ENCODE assay signal across 11 mouse cellular contexts in genomic region chr2:71203819-71204432, GRCm38 (mm10). TPM values are rescaled to one million over a fixed set of nuclear protein-coding genes. Genes with fewer than 3 reads are reported as not detected.
A peak's percentile ranks its signal among the peaks of the same experiment; 100 is the strongest.
DNase-seq lines count a peak whose midpoint lies in the region; ATAC-seq lines count a peak whose summit lies in the region.
"Had no signal": no experiment of that assay in that cellular context is flagged by ENCODE, and none has a peak within 500 bp of the region (broad histone marks: within the 10 kb centered on the region; RNA-seq: fewer than 3 reads in every experiment).

No protein-coding gene starts in this region.

- no peak for ATAC-seq in midbrain, embryonic 11.5 days (ENCODE audit: low FRiP score)
- no peak for ATAC-seq in midbrain, embryonic 16.5 days
- peak; percentile 55; the same call in 1 of the 2 replicates for ATAC-seq in heart, embryonic 16.5 days (replicated peaks; ENCODE audit: extremely low read depth, insufficient read depth, low FRiP score)
- no peak for ATAC-seq in liver, embryonic 15.5 days (ENCODE audit: insufficient read depth)
- ATAC-seq in stomach, embryonic 16.5 days (ENCODE audit: insufficient read depth, low FRiP score): peak; percentile 76
- ATAC-seq: midbrain, embryonic 13.5 days had no signal

- peak; percentile 26 for DNase-seq in midbrain, embryonic 11.5 days (ENCODE audit: low spot score, missing footprints)
- no peak for DNase-seq in adrenal gland, postnatal 14 days
- no peak for DNase-seq in left cerebral cortex, adult 9 months (ENCODE audit: low spot score in 2 of 2)
- DNase-seq: adrenal gland, adult 2 months; cerebellum, adult 11 months had no signal

- no peaks in the 10 kb centered on the region for H3K36me3 ChIP-seq in midbrain, embryonic 11.5 days (ENCODE audit: control insufficient read depth, insufficient read depth, low read length)
- no peaks in the 10 kb centered on the region for H3K36me3 ChIP-seq in midbrain, embryonic 16.5 days (ENCODE audit: control insufficient read depth, insufficient read depth, low read length)
- H3K36me3 ChIP-seq in heart, embryonic 16.5 days (ENCODE audit: control insufficient read depth, insufficient read depth): no peaks in the 10 kb centered on the region
- H3K36me3 ChIP-seq in liver, embryonic 15.5 days (replicated peaks): no peaks in the 10 kb centered on the region
- H3K36me3 ChIP-seq in stomach, embryonic 16.5 days (ENCODE audit: control insufficient read depth, insufficient read depth, low read length): no peaks in the 10 kb centered on the region
- H3K36me3 ChIP-seq: embryonic facial prominence, embryonic 12.5 days; midbrain, embryonic 13.5 days had no signal

- H3K4me3 ChIP-seq in midbrain, embryonic 11.5 days (ENCODE audit: low read depth, low read length): no peak overlapping the region
- no peak overlapping the region for H3K4me3 ChIP-seq in midbrain, embryonic 16.5 days (ENCODE audit: low read depth, low read length)
- H3K4me3 ChIP-seq in heart, embryonic 16.5 days (ENCODE audit: low read length): 0 out of 2 replicates have a peak overlapping the region, but pooled peaks have one; percentile 9
- peak overlapping the region; percentile 43 for H3K4me3 ChIP-seq in liver, embryonic 15.5 days (replicated peaks)
- H3K4me3 ChIP-seq in stomach, embryonic 16.5 days (replicated peaks; ENCODE audit: low read length): no peak overlapping the region
- H3K4me3 ChIP-seq: embryonic facial prominence, embryonic 12.5 days; midbrain, embryonic 13.5 days had no signal

- no peaks in the 10 kb centered on the region for H3K9me3 ChIP-seq in midbrain, embryonic 11.5 days (ENCODE audit: control insufficient read depth, low read length)
- H3K9me3 ChIP-seq in midbrain, embryonic 16.5 days (replicated peaks; ENCODE audit: control insufficient read depth, low read length, poor library complexity, severe bottlenecking): no peaks in the 10 kb centered on the region
- no peaks in the 10 kb centered on the region for H3K9me3 ChIP-seq in heart, embryonic 16.5 days (replicated peaks; ENCODE audit: control insufficient read depth, low read length)
- H3K9me3 ChIP-seq in liver, embryonic 15.5 days (replicated peaks): no peaks in the 10 kb centered on the region
- no peaks in the 10 kb centered on the region for H3K9me3 ChIP-seq in stomach, embryonic 16.5 days (replicated peaks; ENCODE audit: control insufficient read depth, low read length)
- H3K9me3 ChIP-seq: embryonic facial prominence, embryonic 12.5 days; midbrain, embryonic 13.5 days had no signal

- no peaks in the 10 kb centered on the region for H3K27me3 ChIP-seq in midbrain, embryonic 11.5 days (ENCODE audit: control insufficient read depth, insufficient read depth, low read length)
- no peaks in the 10 kb centered on the region for H3K27me3 ChIP-seq in midbrain, embryonic 16.5 days (ENCODE audit: control insufficient read depth, insufficient read depth, low read depth, low read length)
- H3K27me3 ChIP-seq in heart, embryonic 16.5 days (ENCODE audit: control insufficient read depth, insufficient read depth, low read length): no peaks in the 10 kb centered on the region
- no peaks in the 10 kb centered on the region for H3K27me3 ChIP-seq in liver, embryonic 15.5 days
- no peaks in the 10 kb centered on the region for H3K27me3 ChIP-seq in stomach, embryonic 16.5 days (ENCODE audit: control insufficient read depth, insufficient read depth, low read length)
- H3K27me3 ChIP-seq: embryonic facial prominence, embryonic 12.5 days; midbrain, embryonic 13.5 days had no signal

- no peak overlapping the region for H3K4me2 ChIP-seq in midbrain, embryonic 11.5 days
- H3K4me2 ChIP-seq in midbrain, embryonic 16.5 days (ENCODE audit: low read length): no peak overlapping the region
- peak overlapping the region; percentile 12; the same call in 1 of the 2 replicates for H3K4me2 ChIP-seq in heart, embryonic 16.5 days (ENCODE audit: low read depth, low read length)
- peak overlapping the region; percentile 56 for H3K4me2 ChIP-seq in liver, embryonic 15.5 days
- H3K4me2 ChIP-seq in stomach, embryonic 16.5 days (ENCODE audit: low read depth, low read length): 0 out of 2 replicates have a peak overlapping the region, but pooled peaks have one; percentile 15
- H3K4me2 ChIP-seq: embryonic facial prominence, embryonic 12.5 days; midbrain, embryonic 13.5 days had no signal

- WGBS in midbrain, embryonic 11.5 days: 81% methylated on average over 16 of the region's 16 CpGs
- WGBS in midbrain, embryonic 16.5 days: 85% methylated on average over 16 of the region's 16 CpGs
- WGBS in heart, embryonic 16.5 days: 48% methylated on average over 16 of the region's 16 CpGs
- 26% methylated on average over 16 of the region's 16 CpGs for WGBS in liver, embryonic 15.5 days (ENCODE audit: insufficient replicate concordance)
- 49% methylated on average over 16 of the region's 16 CpGs for WGBS in stomach, embryonic 16.5 days

- no peak overlapping the region for H3K9ac ChIP-seq in midbrain, embryonic 11.5 days (ENCODE audit: low read length)
- H3K9ac ChIP-seq in midbrain, embryonic 16.5 days (ENCODE audit: low read depth, low read length): no peak overlapping the region
- H3K9ac ChIP-seq in heart, embryonic 16.5 days (ENCODE audit: low read length): no peak overlapping the region
- H3K9ac ChIP-seq in liver, embryonic 15.5 days: no peak overlapping the region
- H3K9ac ChIP-seq in stomach, embryonic 16.5 days (ENCODE audit: low read length): no peak overlapping the region
- H3K9ac ChIP-seq: embryonic facial prominence, embryonic 12.5 days; midbrain, embryonic 13.5 days had no signal

- H3K27ac ChIP-seq in midbrain, embryonic 11.5 days (ENCODE audit: low read depth, low read length): no peak overlapping the region
- no peak overlapping the region for H3K27ac ChIP-seq in midbrain, embryonic 16.5 days (ENCODE audit: low read length)
- H3K27ac ChIP-seq in heart, embryonic 16.5 days (ENCODE audit: low read length): no peak overlapping the region
- H3K27ac ChIP-seq in liver, embryonic 15.5 days (replicated peaks): no peak overlapping the region
- H3K27ac ChIP-seq in stomach, embryonic 16.5 days (ENCODE audit: low read length): no peak overlapping the region
- H3K27ac ChIP-seq: embryonic facial prominence, embryonic 12.5 days; midbrain, embryonic 13.5 days had no signal

- no peaks in the 10 kb centered on the region for H3K4me1 ChIP-seq in midbrain, embryonic 11.5 days (ENCODE audit: control insufficient read depth, insufficient read depth, low read length)
- H3K4me1 ChIP-seq in midbrain, embryonic 16.5 days (ENCODE audit: control insufficient read depth, insufficient read depth, low read length): no peaks in the 10 kb centered on the region
- no peaks in the 10 kb centered on the region for H3K4me1 ChIP-seq in heart, embryonic 16.5 days (ENCODE audit: control insufficient read depth, insufficient read depth, low read length)
- no peaks in the 10 kb centered on the region for H3K4me1 ChIP-seq in liver, embryonic 15.5 days (replicated peaks)
- no peaks in the 10 kb centered on the region for H3K4me1 ChIP-seq in stomach, embryonic 16.5 days (ENCODE audit: control insufficient read depth, insufficient read depth, low read length)
- H3K4me1 ChIP-seq: embryonic facial prominence, embryonic 12.5 days; midbrain, embryonic 13.5 days had no signal

RNA-seq across cellular contexts. Expression of gene Dync1i2, which starts 7.6 kb away (rescaled TPM):
- 189 and 206 TPM in 2 replicates for polyA plus RNA-seq in midbrain, embryonic 11.5 days (2014; fragmentation: Nextera tagmentation; extraction: Ambion mirVana)
- polyA plus RNA-seq in midbrain, embryonic 16.5 days (2015; fragmentation: Nextera tagmentation; extraction: Ambion mirVana): 190 and 199 TPM in 2 replicates
- 55.6 and 64.1 TPM in 2 replicates for polyA plus RNA-seq in heart, embryonic 16.5 days (2015; fragmentation: Nextera tagmentation; extraction: Ambion mirVana)
- 22.5 and 24.2 TPM in 2 replicates for polyA plus RNA-seq in liver, embryonic 15.5 days (2015; fragmentation: Nextera tagmentation; extraction: Ambion mirVana)
- 77.1 and 81.1 TPM in 2 replicates for polyA plus RNA-seq in stomach, embryonic 16.5 days (2015; fragmentation: Nextera tagmentation; extraction: Ambion mirVana)
- total RNA-seq in adrenal gland, postnatal 14 days (2021): 84.0 and 84.5 TPM in 2 replicates

Comparison
In these comparisons a context has a peak if more than half of its experiments do, and no peak if none do; other contexts are left out.
1. ATAC-seq: peak in heart, embryonic 16.5 days (single experiment) and stomach, embryonic 16.5 days (single experiment); none in midbrain, embryonic 11.5 days (single experiment), midbrain, embryonic 16.5 days (single experiment) and liver, embryonic 15.5 days (single experiment).
2. H3K4me2 ChIP-seq: peak in heart, embryonic 16.5 days (single experiment), liver, embryonic 15.5 days (single experiment) and stomach, embryonic 16.5 days (single experiment); none in midbrain, embryonic 11.5 days (single experiment) and midbrain, embryonic 16.5 days (single experiment).
3. H3K4me3 ChIP-seq: peak in heart, embryonic 16.5 days (single experiment) and liver, embryonic 15.5 days (single experiment); none in midbrain, embryonic 11.5 days (single experiment), midbrain, embryonic 16.5 days (single experiment) and stomach, embryonic 16.5 days (single experiment).